Mouse (Mus musculus) frontal cortex, postnatal 14 days (tissue): Measurements from ENCODE around the gene Yod1.

Experiments used
- DNase-seq, 2 experiments: peaks; one replicate each; pipeline ENCODE4 v3.0.0; 2022; ENCODE audit warnings: low spot score in 2 of 2

The Yod1 gene

DNA sequence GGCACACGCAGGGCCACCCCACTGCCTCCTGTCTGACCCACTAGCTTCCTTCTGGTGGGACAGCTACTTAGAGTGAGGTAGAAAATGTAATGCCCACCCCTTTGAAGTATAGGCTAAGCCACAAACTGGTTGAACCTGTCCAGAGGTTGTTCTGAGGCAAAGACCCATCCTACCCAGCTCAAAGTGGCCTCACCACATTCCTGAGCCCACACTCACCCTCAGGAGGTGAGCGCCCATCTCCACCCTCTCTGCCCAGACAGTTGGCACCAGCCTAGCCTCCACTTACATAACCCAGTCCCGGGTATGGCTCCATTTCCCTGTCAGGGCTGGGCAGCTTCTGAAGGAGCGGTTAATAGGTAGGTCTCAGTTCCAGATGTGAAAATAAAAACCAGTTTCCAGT, 53.4 kb downstream of the Yod1 start:
- no peak for DNase-seq

DNA sequence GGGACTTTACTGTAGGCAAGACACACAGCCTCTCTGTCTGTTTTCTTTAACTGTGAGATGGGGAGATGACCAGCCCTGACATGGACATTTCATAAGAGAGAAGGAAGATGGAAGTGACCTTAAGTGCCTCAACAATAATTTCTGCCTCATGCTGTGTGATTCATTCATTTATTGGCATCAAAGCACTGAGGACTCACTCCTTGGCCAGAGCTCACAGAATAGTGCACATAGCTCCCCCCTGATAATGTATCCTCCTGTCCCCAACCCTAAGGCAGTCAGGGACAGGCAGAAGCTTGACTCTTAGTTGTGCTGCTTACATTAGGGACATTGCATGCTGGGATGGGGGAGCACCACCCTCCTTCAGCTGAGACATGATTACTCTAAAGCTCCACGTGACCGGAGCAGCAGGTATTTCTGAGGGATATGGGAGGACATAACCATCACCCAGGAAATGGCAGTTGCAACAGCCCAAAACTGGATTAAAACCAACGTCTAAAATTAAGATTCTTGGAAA, 53.9 kb downstream of the Yod1 start:
- DNase-seq = no peak
